Mouse (Mus musculus): ENCODE results near the gene Tradd. TPM values are rescaled to one million over a fixed set of nuclear protein-coding genes. Genes with fewer than 3 reads are reported as not detected.
A peak's percentile ranks its signal among the peaks of the same experiment; 100 is the strongest.

The Tradd gene
- polyA plus RNA-seq, 1 experiment from 2014 or later, result 18.3 TPM

GRCm38 (mm10) chr8:105305211-105306145 is 41.1 kb upstream of the Tradd start, which contains the start of gene Elmo3:
TSS of gene Elmo3 (plus strand) at chr8:105305601.
- peak within 1 kb of the TSS; percentile 70 for H3K4me2 ChIP-seq
- H3K27me3 ChIP-seq (replicated peaks), result no peaks in the 10 kb centered on the region
- H3K36me3 ChIP-seq, result peaks cover 82% of the 10 kb centered on the region
- H3K4me1 ChIP-seq, result peaks cover 41% of the 10 kb centered on the region
- H3K27ac ChIP-seq (replicated peaks), result peak within 1 kb of the TSS; percentile 67
- H3K9me3 ChIP-seq, result no peaks in the 10 kb centered on the region
- peak; percentile 48 for ATAC-seq (ENCODE audit: extremely low read depth, insufficient number of reproducible peaks, low FRiP score, low TSS enrichment)
- 6% methylated on average over 29 of the region's 30 CpGs for WGBS
- H3K4me3 ChIP-seq, result peak within 1 kb of the TSS; percentile 46
- peak within 1 kb of the TSS; percentile 75 for H3K9ac ChIP-seq

- Histone ChIP-seq H3K9ac (peak overlapping the region; percentile 50), H3K4me2 (peak overlapping the region; percentile 70; the same call in 1 of the 2 replicates), H3K36me3 (peaks cover 82% of the 10 kb centered on the region), H3K9me3 (no peaks in the 10 kb centered on the region), H3K27me3 (replicated peaks) (no peaks in the 10 kb centered on the region), H3K4me1 (peaks cover 48% of the 10 kb centered on the region), H3K27ac (replicated peaks) (peak overlapping the region; percentile 67), H3K4me3 (no peak overlapping the region)
- WGBS, result 41% methylated on average over 9 of the region's 9 CpGs
- ATAC-seq (ENCODE audit: extremely low read depth, insufficient number of reproducible peaks, low FRiP score, low TSS enrichment), result no peak
Measured at GRCm38 (mm10) chr8:105304325-105305210, 40.2 kb upstream of the Tradd start.

GRCm38 (mm10) chr8:105303874-105304273 is 39.5 kb upstream of the Tradd start:
- Histone ChIP-seq H3K27ac (replicated peaks) (peak overlapping the region; percentile 67), H3K36me3 (peaks cover 82% of the 10 kb centered on the region)
- 0 out of 2 replicates have a peak, but pooled peaks have one; percentile 16 for ATAC-seq (ENCODE audit: extremely low read depth, insufficient number of reproducible peaks, low FRiP score, low TSS enrichment)

GRCm38 (mm10) chr8:105303396-105303795 is 39.0 kb upstream of the Tradd start:
- Histone ChIP-seq H3K4me1 (peaks cover 56% of the 10 kb centered on the region), H3K9me3 (no peaks in the 10 kb centered on the region), H3K9ac (0 out of 2 replicates have a peak overlapping the region, but pooled peaks have one; percentile 21), H3K4me2 (no peak overlapping the region), H3K27me3 (replicated peaks) (no peaks in the 10 kb centered on the region), H3K4me3 (no peak overlapping the region), H3K36me3 (peaks cover 81% of the 10 kb centered on the region), H3K27ac (replicated peaks) (0 out of 2 replicates have a peak overlapping the region, but pooled peaks have one; percentile 67)
- WGBS, result 75% methylated on average over 8 of the region's 8 CpGs
- ATAC-seq (ENCODE audit: extremely low read depth, insufficient number of reproducible peaks, low FRiP score, low TSS enrichment), result no peak

More at GRCm38 (mm10) chr8:105303874-105304273, 39.5 kb upstream of the Tradd start:
- H3K4me3 ChIP-seq, result no peak overlapping the region
- no peak overlapping the region for H3K4me2 ChIP-seq
- H3K9me3 ChIP-seq, result no peaks in the 10 kb centered on the region
- no peaks in the 10 kb centered on the region for H3K27me3 ChIP-seq (replicated peaks)
- WGBS, result 62% methylated on average over 9 of the region's 9 CpGs
- H3K4me1 ChIP-seq, result peaks cover 51% of the 10 kb centered on the region
- H3K9ac ChIP-seq, result peak overlapping the region; percentile 21; the same call in 1 of the 2 replicates

- Histone ChIP-seq H3K9me3 (no peaks in the 10 kb centered on the region), H3K4me1 (peaks cover 54% of the 10 kb centered on the region), H3K4me2 (peak overlapping the region; percentile 98; the same call in 1 of the 2 replicates), H3K4me3 (peak overlapping the region; percentile 7; the same call in 1 of the 2 replicates), H3K27me3 (replicated peaks) (peaks cover 6% of the 10 kb centered on the region; the same call in 1 of the 2 replicates), H3K36me3 (peaks cover 63% of the 10 kb centered on the region), H3K27ac (replicated peaks) (no peak overlapping the region), H3K9ac (peak overlapping the region; percentile 25)
- WGBS, result 85% methylated on average over 8 of the region's 8 CpGs
- no peak for ATAC-seq (ENCODE audit: extremely low read depth, insufficient number of reproducible peaks, low FRiP score, low TSS enrichment)
Measured at GRCm38 (mm10) chr8:105299962-105300361, 35.6 kb upstream of the Tradd start.

- no peak for ATAC-seq (ENCODE audit: extremely low read depth, insufficient number of reproducible peaks, low FRiP score, low TSS enrichment)
- peaks cover 40% of the 10 kb centered on the region for H3K4me1 ChIP-seq
- peaks cover 50% of the 10 kb centered on the region for H3K36me3 ChIP-seq
- H3K9me3 ChIP-seq, result no peaks in the 10 kb centered on the region
- WGBS, result 42% methylated on average over 18 of the region's 18 CpGs
- H3K27me3 ChIP-seq (replicated peaks), result peaks cover 15% of the 10 kb centered on the region
- H3K27ac ChIP-seq (replicated peaks), result peak overlapping the region; percentile 75; the same call in 1 of the 2 replicates
- peak overlapping the region; percentile 97 for H3K9ac ChIP-seq
- H3K4me3 ChIP-seq, result peak overlapping the region; percentile 100
- H3K4me2 ChIP-seq, result peak overlapping the region; percentile 98
Measured at GRCm38 (mm10) chr8:105298351-105299252, 34.2 kb upstream of the Tradd start.

- WGBS, result under 1% methylated on average over 58 of the region's 58 CpGs
- H3K27me3 ChIP-seq (replicated peaks), result peaks cover 25% of the 10 kb centered on the region
- peaks cover 33% of the 10 kb centered on the region for H3K4me1 ChIP-seq
- H3K4me2 ChIP-seq, result peak within 1 kb of the TSS; percentile 98
- H3K36me3 ChIP-seq, result peaks cover 41% of the 10 kb centered on the region
- no peaks in the 10 kb centered on the region for H3K9me3 ChIP-seq
- H3K27ac ChIP-seq (replicated peaks), result peak within 1 kb of the TSS; percentile 75
- peak within 1 kb of the TSS; percentile 97 for H3K9ac ChIP-seq
- ATAC-seq (ENCODE audit: extremely low read depth, insufficient number of reproducible peaks, low FRiP score, low TSS enrichment), result peak; percentile 58; the same call in 1 of the 2 replicates
- H3K4me3 ChIP-seq, result peak within 1 kb of the TSS; percentile 100
Measured at GRCm38 (mm10) chr8:105297511-105298192, 33.2 kb upstream of the Tradd start, which contains the start of gene E2f4. TSS of gene E2f4 (plus strand) at chr8:105297663.

- peak within 1 kb of the TSS; percentile 100 for H3K4me3 ChIP-seq
- H3K36me3 ChIP-seq, result peaks cover 25% of the 10 kb centered on the region
- peak within 1 kb of the TSS; percentile 97 for H3K9ac ChIP-seq
- peaks cover 33% of the 10 kb centered on the region for H3K4me1 ChIP-seq
- peak within 1 kb of the TSS; percentile 98 for H3K4me2 ChIP-seq
- no peak for ATAC-seq (ENCODE audit: extremely low read depth, insufficient number of reproducible peaks, low FRiP score, low TSS enrichment)
- H3K9me3 ChIP-seq, result no peaks in the 10 kb centered on the region
- 36% methylated on average over 11 of the region's 11 CpGs for WGBS
- peak within 1 kb of the TSS; percentile 75 for H3K27ac ChIP-seq (replicated peaks)
- H3K27me3 ChIP-seq (replicated peaks), result peaks cover 29% of the 10 kb centered on the region
Measured at GRCm38 (mm10) chr8:105295895-105296573, 31.6 kb upstream of the Tradd start, which contains the start of gene Exoc3l. TSS of gene Exoc3l (minus strand) at chr8:105296101.

GRCm38 (mm10) chr8:105295256-105295655 is 30.8 kb upstream of the Tradd start:
- WGBS, result 45% methylated on average over 11 of the region's 11 CpGs
- H3K9ac ChIP-seq, result peak overlapping the region; percentile 61
- peak overlapping the region; percentile 98 for H3K4me2 ChIP-seq
- H3K4me1 ChIP-seq, result peaks cover 37% of the 10 kb centered on the region
- ATAC-seq (ENCODE audit: extremely low read depth, insufficient number of reproducible peaks, low FRiP score, low TSS enrichment), result no peak
- H3K27me3 ChIP-seq (replicated peaks), result peaks cover 35% of the 10 kb centered on the region
- peaks cover 17% of the 10 kb centered on the region for H3K36me3 ChIP-seq
- H3K27ac ChIP-seq (replicated peaks), result peak overlapping the region; percentile 75
- H3K9me3 ChIP-seq, result no peaks in the 10 kb centered on the region
- peak overlapping the region; percentile 40 for H3K4me3 ChIP-seq
